Mouse (Mus musculus): Measurements from ENCODE around the gene Slc26a1.

DNA sequence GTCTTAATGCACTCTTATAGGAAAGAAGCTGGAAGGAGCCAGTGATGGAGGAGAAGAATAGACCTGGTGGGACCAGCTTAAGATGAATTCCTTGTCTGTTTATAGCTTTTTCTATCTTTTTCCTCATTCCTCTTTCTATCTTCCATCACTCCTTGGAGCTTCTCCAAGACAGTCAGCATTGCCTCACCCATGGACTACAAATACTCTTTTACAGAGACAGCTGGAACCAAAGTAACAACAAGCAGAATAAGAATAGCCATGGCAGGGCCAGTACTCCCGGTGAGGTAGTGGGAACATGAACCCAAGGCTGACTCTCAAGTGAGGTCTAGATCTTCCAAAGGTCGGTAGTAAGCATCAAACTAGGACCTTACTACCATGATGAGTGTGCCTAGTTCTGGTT, 37.7 kb upstream of the Slc26a1 start:
- TF ChIP-seq CTCF (IDR thresholded peaks at IDR 0.05; ENCODE audit: extremely low read depth, insufficient read length, insufficient replicate concordance, low read depth, low read length) (no peak), POLR2A (IDR thresholded peaks at IDR 0.05; ENCODE audit: low read depth, low read length) (no peak)

All from small intestine, adult 2 months (tissue).